Mouse (Mus musculus) spleen, adult 2 months (tissue): ENCODE measurements around the gene Cnga3.

Source experiments
- CTCF ChIP-seq: fragments of 200-500 bp; IDR thresholded peaks from 2 replicates; pipeline ENCODE4 v1.5.1; 2011; ENCODE audit warnings: mild to moderate bottlenecking, inconsistent platforms; ENCODE audit not compliant: insufficient read depth, insufficient read length, insufficient replicate concordance; ENCODE audit errors: extremely low read depth
- POLR2A ChIP-seq: fragments of 200-500 bp; IDR thresholded peaks from 2 replicates; pipeline ENCODE4 v1.6.1; 2011; ENCODE audit warnings: low read depth, low read length, inconsistent platforms

DNA sequence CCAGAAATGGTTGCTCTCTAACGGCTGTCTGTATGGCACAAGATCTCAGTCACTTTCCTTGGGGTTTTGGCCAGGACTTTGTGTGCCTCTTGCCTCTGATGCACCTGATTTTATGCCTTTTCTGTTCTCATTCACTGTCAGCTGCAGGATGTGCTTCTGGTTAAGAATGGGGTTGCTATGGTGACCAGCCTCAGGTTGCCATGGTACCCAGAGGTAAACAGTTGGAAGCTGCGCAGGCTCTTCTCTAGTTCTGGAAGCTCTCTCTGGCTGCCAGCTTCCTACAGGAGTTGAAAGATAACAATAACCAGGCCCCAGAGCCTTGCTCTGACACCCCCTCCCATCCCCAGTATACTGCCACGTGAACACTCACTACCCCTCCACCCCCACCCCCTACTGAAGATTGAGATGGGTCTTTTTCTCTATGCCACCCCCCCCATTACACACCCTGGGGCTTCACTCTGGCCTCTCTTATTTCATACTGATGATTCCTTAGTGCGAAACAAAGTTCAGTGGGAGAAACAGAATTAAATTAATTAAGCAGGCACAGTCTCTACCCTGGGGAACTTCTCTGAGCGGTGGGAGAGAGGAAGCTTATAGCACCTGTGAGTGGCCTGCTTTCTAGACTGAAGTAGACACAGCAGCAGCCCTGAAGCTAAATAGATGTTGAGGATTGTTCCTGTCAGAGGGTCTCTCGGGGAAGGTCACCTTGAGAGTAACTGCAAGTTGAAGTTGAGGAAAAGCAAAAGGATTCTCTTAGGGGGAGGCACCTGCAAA lies 6.1 kb downstream of the Cnga3 start:
- no peak for TF ChIP-seq CTCF
- no peak for TF ChIP-seq POLR2A
